Mouse (Mus musculus) forebrain, embryonic 11.5 days (tissue): ENCODE results near the gene Thbs1. TPM values are rescaled to one million over a fixed set of nuclear protein-coding genes. Genes with fewer than 3 reads are reported as not detected.

Experiments
- ATAC-seq: fragments of 200-750 bp; cut with Nextera tagmentation; replicated peaks from 2 replicates; pipeline ENCODE4 v1.8.0; 2017; ENCODE audit warnings: moderate TSS enrichment; ENCODE audit not compliant: low FRiP score
- DNase-seq: peaks from one replicate; pipeline ENCODE4 v3.0.0-alpha.2; 2017; ENCODE audit warnings: low spot score
- H3K27ac ChIP-seq: fragments of 300-500 bp; sonication (generic); 2 replicates; pipeline ENCODE4 v1.5.1; 2014; ENCODE audit warnings: low read depth, low read length
- H3K27me3 ChIP-seq: fragments of 300-500 bp; sonication (generic); 2 replicates; pipeline ENCODE4 v1.6.1; 2014; ENCODE audit warnings: mild to moderate bottlenecking, low read length, mixed read lengths; ENCODE audit not compliant: control insufficient read depth, insufficient read depth
- H3K36me3 ChIP-seq: fragments of 300-500 bp; sonication (generic); 2 replicates; pipeline ENCODE4 v1.6.1; 2014; ENCODE audit warnings: mild to moderate bottlenecking, low read length, moderate library complexity, mixed read lengths; ENCODE audit not compliant: control insufficient read depth, insufficient read depth
- H3K4me1 ChIP-seq: fragments of 300-500 bp; sonication (generic); replicated peaks from 2 replicates; pipeline ENCODE4 v1.6.1; 2014; ENCODE audit warnings: low read length, mixed read lengths; ENCODE audit not compliant: control insufficient read depth, insufficient read depth
- H3K4me2 ChIP-seq: fragments of 300-500 bp; sonication (generic); 2 replicates; pipeline ENCODE4 v1.6.1; 2014; ENCODE audit warnings: low read depth, mild to moderate bottlenecking, low read length, moderate library complexity, mixed read lengths; ENCODE audit not compliant: severe bottlenecking
- H3K4me3 ChIP-seq: fragments of 300-500 bp; sonication (generic); 2 replicates; pipeline ENCODE4 v1.5.1; 2014; ENCODE audit warnings: low read depth, low read length
- H3K9ac ChIP-seq: fragments of 300-500 bp; sonication (generic); 2 replicates; pipeline ENCODE4 v1.6.1; 2014; ENCODE audit warnings: low read length
- H3K9me3 ChIP-seq: fragments of 300-500 bp; sonication (generic); 2 replicates; pipeline ENCODE4 v1.6.1; 2016; ENCODE audit warnings: low read length, mixed read lengths; ENCODE audit not compliant: control insufficient read depth
- WGBS: fragments of 180-500 bp; shearing (Covaris S2); extraction: QIAGEN DNeasy Blood & Tissue Kit; methylation state at CpG from one replicate; pipeline ENCODE4 v1.1.7; 2014; 5-methylcytosine and 5-hydroxymethylcytosine counted together
- polyA plus RNA-seq: library from polyadenylated mRNA; unstranded; fragments of >200 nt; fragmentation: Nextera tagmentation; extraction: Ambion mirVana; gene quantifications from 2 replicates; pipeline ENCODE4 v1.2.1, GENCODE M21; 2014

The Thbs1 gene
- polyA plus RNA-seq, 1 experiment from 2014 or later: 63.4 TPM

DNA sequence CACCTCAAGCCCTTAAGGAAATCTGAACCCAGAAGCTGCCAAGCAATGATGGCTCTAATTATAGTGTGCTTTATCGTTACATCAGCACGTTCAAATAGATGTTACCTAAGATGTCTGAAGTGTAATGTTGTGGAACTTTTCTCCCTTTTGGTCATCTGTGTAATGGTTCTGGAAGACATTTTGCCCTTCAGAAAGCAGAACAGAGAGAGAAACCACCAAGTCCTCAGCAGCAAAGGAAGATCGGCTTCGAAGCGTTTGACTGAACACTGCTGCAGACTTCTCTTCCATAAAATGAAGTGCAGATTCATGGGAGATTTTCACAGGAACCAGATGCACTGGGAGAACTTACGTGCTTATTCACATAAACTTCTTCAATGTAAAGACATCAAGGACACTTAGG lies 52.5 kb downstream of the Thbs1 start:
- Histone ChIP-seq H3K9ac (no peak overlapping the region), H3K4me3 (no peak overlapping the region), H3K9me3 (no peaks in the 10 kb centered on the region), H3K27ac (no peak overlapping the region), H3K27me3 (no peaks in the 10 kb centered on the region), H3K4me1 (peaks cover 13% of the 10 kb centered on the region), H3K4me2 (no peak overlapping the region), H3K36me3 (no peaks in the 10 kb centered on the region)
- ATAC-seq (no peak), DNase-seq (no peak)
- WGBS: 80% methylated on average over 6 of the region's 6 CpGs

DNA sequence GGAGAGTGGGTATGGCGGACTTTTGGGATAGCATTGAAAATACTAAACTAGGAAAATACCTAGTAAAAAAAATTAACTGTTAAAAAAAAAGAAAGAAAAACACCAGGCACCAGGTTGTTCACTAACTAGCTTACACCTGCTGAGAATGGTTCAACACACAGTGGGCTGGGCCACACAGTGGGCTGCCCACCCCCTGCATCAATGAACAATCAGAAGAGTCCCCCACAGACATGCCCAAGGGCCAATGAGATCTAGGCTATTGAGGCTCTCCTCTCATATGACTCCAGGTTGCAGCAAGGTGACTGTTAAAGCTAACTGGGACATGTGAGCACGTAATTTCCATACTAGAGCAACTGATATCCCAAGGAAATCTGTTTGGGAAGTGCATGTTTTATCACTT lies 54.0 kb downstream of the Thbs1 start:
- Histone ChIP-seq H3K4me2 (no peak overlapping the region), H3K4me3 (no peak overlapping the region), H3K4me1 (peaks cover 13% of the 10 kb centered on the region; the same call in 1 of the 2 replicates), H3K27ac (no peak overlapping the region), H3K27me3 (no peaks in the 10 kb centered on the region), H3K9ac (no peak overlapping the region), H3K36me3 (no peaks in the 10 kb centered on the region), H3K9me3 (no peaks in the 10 kb centered on the region)
- no peak for DNase-seq
- WGBS: 85% methylated on average over 2 of the region's 2 CpGs
- no peak for ATAC-seq

GRCm38 (mm10) chr2:118167731-118168130 lies 56.1 kb downstream of the Thbs1 start:
- Histone ChIP-seq H3K4me1 (peaks cover 9% of the 10 kb centered on the region; the same call in 1 of the 2 replicates), H3K9ac (no peak overlapping the region), H3K27me3 (no peaks in the 10 kb centered on the region), H3K4me2 (no peak overlapping the region), H3K36me3 (no peaks in the 10 kb centered on the region), H3K9me3 (no peaks in the 10 kb centered on the region), H3K27ac (no peak overlapping the region), H3K4me3 (no peak overlapping the region)
- 77% methylated on average over 4 of the region's 4 CpGs for WGBS
- no peak for ATAC-seq
- no peak for DNase-seq

DNA sequence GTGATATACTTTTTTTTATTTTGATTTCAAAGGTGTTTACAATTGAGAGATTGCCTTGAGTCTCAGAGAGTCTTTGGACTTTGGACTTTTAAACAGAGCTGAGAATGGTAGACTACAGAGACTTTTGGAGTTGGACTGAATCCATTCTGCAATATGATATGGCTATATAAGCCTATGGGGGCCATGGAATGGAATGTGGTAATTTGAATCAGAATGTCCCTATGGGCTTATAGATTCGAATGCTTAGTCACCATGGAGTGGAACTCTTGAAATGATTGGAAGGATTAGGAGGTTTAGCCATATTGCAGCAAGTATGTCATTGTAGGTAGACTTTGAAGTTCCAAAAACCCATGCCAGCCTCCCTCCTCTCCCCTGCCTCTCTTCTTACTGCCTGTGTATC lies 56.5 kb downstream of the Thbs1 start:
- no peak for DNase-seq
- no peaks in the 10 kb centered on the region for H3K9me3 ChIP-seq
- WGBS: 57% methylated on average over 1 of the region's 1 CpGs
- H3K9ac ChIP-seq: no peak overlapping the region
- no peak overlapping the region for H3K4me2 ChIP-seq
- H3K27ac ChIP-seq: no peak overlapping the region
- no peak overlapping the region for H3K4me3 ChIP-seq
- H3K27me3 ChIP-seq: no peaks in the 10 kb centered on the region
- ATAC-seq: no peak
- no peaks in the 10 kb centered on the region for H3K36me3 ChIP-seq
- peaks cover 6% of the 10 kb centered on the region; the same call in 1 of the 2 replicates for H3K4me1 ChIP-seq

- H3K27ac ChIP-seq: no peak overlapping the region
- DNase-seq (no peak), ATAC-seq (no peak)
- H3K27me3 ChIP-seq: no peaks in the 10 kb centered on the region
- no peak overlapping the region for H3K4me2 ChIP-seq
- 0 out of 2 replicates have a peak, but pooled peaks cover 2% of the 10 kb centered on the region for H3K4me1 ChIP-seq
- 85% methylated on average over 10 of the region's 10 CpGs for WGBS
- no peak overlapping the region for H3K9ac ChIP-seq
- H3K9me3 ChIP-seq: no peaks in the 10 kb centered on the region; the same call in 1 of the 2 replicates
- H3K36me3 ChIP-seq: no peaks in the 10 kb centered on the region
- no peak overlapping the region for H3K4me3 ChIP-seq
Observed at GRCm38 (mm10) chr2:118174558-118175383, 63.1 kb downstream of the Thbs1 start.

Other genes with a start within 250 kb of the Thbs1 start
- 3.2 and 4.2 TPM in 2 replicates for gene Fsip1, start 145.1 kb downstream of the Thbs1 start, polyA plus RNA-seq